Mouse (Mus musculus) heart, embryonic 12.5 days (tissue): ENCODE results near the gene Kcna6. TPM values are rescaled to one million over a fixed set of nuclear protein-coding genes. Genes with fewer than 3 reads are reported as not detected.

ENCODE experiments used
- ATAC-seq: fragments of 200-750 bp; cut with Nextera tagmentation; 2 replicates; pipeline ENCODE4 v1.8.0; 2017; ENCODE audit warnings: moderate TSS enrichment, moderate library complexity; ENCODE audit not compliant: insufficient number of reproducible peaks, low FRiP score
- H3K27ac ChIP-seq: fragments of 300-500 bp; sonication (generic); 2 replicates; pipeline ENCODE4 v1.5.1; 2016; ENCODE audit warnings: mild to moderate bottlenecking, moderate library complexity; ENCODE audit not compliant: poor library complexity, severe bottlenecking
- H3K27me3 ChIP-seq: fragments of 300-500 bp; sonication (generic); replicated peaks from 2 replicates; pipeline ENCODE4 v1.6.1; 2016; ENCODE audit warnings: mild to moderate bottlenecking, moderate library complexity
- H3K36me3 ChIP-seq: fragments of 300-500 bp; sonication (generic); 2 replicates; pipeline ENCODE4 v1.6.1; 2016; ENCODE audit warnings: mild to moderate bottlenecking, moderate library complexity
- H3K4me1 ChIP-seq: fragments of 300-500 bp; sonication (generic); replicated peaks from 2 replicates; pipeline ENCODE4 v1.6.1; 2016; ENCODE audit warnings: mild to moderate bottlenecking
- H3K4me2 ChIP-seq: fragments of 300-500 bp; sonication (generic); 2 replicates; pipeline ENCODE4 v1.6.1; 2016; ENCODE audit warnings: mild to moderate bottlenecking, moderate library complexity
- H3K4me3 ChIP-seq: fragments of 300-500 bp; sonication (generic); 2 replicates; pipeline ENCODE4 v1.5.1; 2016; ENCODE audit warnings: mild to moderate bottlenecking
- H3K9ac ChIP-seq: fragments of 300-500 bp; sonication (generic); 2 replicates; pipeline ENCODE4 v1.6.1; 2016; ENCODE audit warnings: mild to moderate bottlenecking, moderate library complexity
- H3K9me3 ChIP-seq: fragments of 300-500 bp; sonication (generic); replicated peaks from 2 replicates; pipeline ENCODE4 v1.6.1; 2016; ENCODE audit warnings: mild to moderate bottlenecking, moderate library complexity
- WGBS: fragments of 180-500 bp; shearing (Covaris S2); methylation state at CpG from one replicate; pipeline ENCODE4 v1.1.7; 2016; 5-methylcytosine and 5-hydroxymethylcytosine counted together
- polyA plus RNA-seq: library from polyadenylated mRNA; unstranded; fragments of >200 nt; fragmentation: Nextera tagmentation; extraction: Ambion mirVana; gene quantifications from 2 replicates; pipeline ENCODE4 v1.2.1, GENCODE M21; 2016

The Kcna6 gene
- polyA plus RNA-seq, 1 experiment from 2014 or later, result 2.0 TPM

- no peak overlapping the region for H3K27ac ChIP-seq
- no peak overlapping the region for H3K4me2 ChIP-seq
- H3K36me3 ChIP-seq, result no peaks in the 10 kb centered on the region
- H3K27me3 ChIP-seq, result peaks cover 60% of the 10 kb centered on the region
- H3K4me1 ChIP-seq, result peaks cover 16% of the 10 kb centered on the region
- ATAC-seq, result no peak
- H3K9ac ChIP-seq, result no peak overlapping the region
- H3K9me3 ChIP-seq, result no peaks in the 10 kb centered on the region
- no peak overlapping the region for H3K4me3 ChIP-seq
- WGBS, result 62% methylated on average over 3 of the region's 3 CpGs
Measured at GRCm38 (mm10) chr6:126735806-126736205, 4.7 kb downstream of the Kcna6 start.

- no peaks in the 10 kb centered on the region for H3K36me3 ChIP-seq
- H3K4me2 ChIP-seq, result no peak overlapping the region
- H3K9me3 ChIP-seq, result no peaks in the 10 kb centered on the region
- ATAC-seq, result no peak
- H3K27ac ChIP-seq, result no peak overlapping the region
- no peaks in the 10 kb centered on the region for H3K4me1 ChIP-seq
- no peak overlapping the region for H3K4me3 ChIP-seq
- 71% methylated on average over 6 of the region's 6 CpGs for WGBS
- peaks cover 29% of the 10 kb centered on the region for H3K27me3 ChIP-seq
- H3K9ac ChIP-seq, result no peak overlapping the region
Measured at GRCm38 (mm10) chr6:126732645-126733044, 7.8 kb downstream of the Kcna6 start.

GRCm38 (mm10) chr6:126728803-126729202, 11.7 kb downstream of the Kcna6 start:
- Histone ChIP-seq H3K9ac (no peak overlapping the region), H3K27ac (no peak overlapping the region), H3K27me3 (peaks cover 7% of the 10 kb centered on the region; the same call in 1 of the 2 replicates), H3K4me2 (no peak overlapping the region), H3K36me3 (no peaks in the 10 kb centered on the region), H3K4me3 (no peak overlapping the region), H3K9me3 (no peaks in the 10 kb centered on the region), H3K4me1 (no peaks in the 10 kb centered on the region)
- 81% methylated on average over 8 of the region's 8 CpGs for WGBS
- ATAC-seq, result no peak

GRCm38 (mm10) chr6:126718423-126719087, 21.9 kb downstream of the Kcna6 start:
- no peak for ATAC-seq
- WGBS, result 58% methylated on average over 12 of the region's 12 CpGs
- H3K4me2 ChIP-seq, result no peak overlapping the region
- H3K27me3 ChIP-seq, result peaks cover 11% of the 10 kb centered on the region; the same call in 1 of the 2 replicates
- no peaks in the 10 kb centered on the region for H3K36me3 ChIP-seq
- no peaks in the 10 kb centered on the region for H3K4me1 ChIP-seq
- H3K27ac ChIP-seq, result no peak overlapping the region
- H3K4me3 ChIP-seq, result no peak overlapping the region
- no peak overlapping the region for H3K9ac ChIP-seq
- H3K9me3 ChIP-seq, result peaks cover 2% of the 10 kb centered on the region; the same call in 1 of the 2 replicates

- Histone ChIP-seq H3K36me3 (no peaks in the 10 kb centered on the region), H3K4me3 (no peak overlapping the region), H3K4me2 (no peak overlapping the region), H3K9ac (no peak overlapping the region), H3K27me3 (peaks cover 16% of the 10 kb centered on the region), H3K9me3 (no peaks in the 10 kb centered on the region), H3K4me1 (no peaks in the 10 kb centered on the region), H3K27ac (no peak overlapping the region)
- 73% methylated on average over 6 of the region's 6 CpGs for WGBS
- ATAC-seq, result no peak
Measured at GRCm38 (mm10) chr6:126712531-126712930, 27.9 kb downstream of the Kcna6 start.

- peaks cover 56% of the 10 kb centered on the region for H3K27me3 ChIP-seq
- 50% methylated on average over 6 of the region's 6 CpGs for WGBS
- no peaks in the 10 kb centered on the region for H3K9me3 ChIP-seq
Measured at GRCm38 (mm10) chr6:126705936-126706335, 34.5 kb downstream of the Kcna6 start.

GRCm38 (mm10) chr6:126704430-126704829, 36.0 kb downstream of the Kcna6 start:
- no peak overlapping the region for H3K4me2 ChIP-seq
- 26% methylated on average over 4 of the region's 4 CpGs for WGBS
- H3K4me3 ChIP-seq, result no peak overlapping the region
- H3K9me3 ChIP-seq, result no peaks in the 10 kb centered on the region
- no peaks in the 10 kb centered on the region for H3K36me3 ChIP-seq
- no peak overlapping the region for H3K27ac ChIP-seq
- peaks cover 64% of the 10 kb centered on the region for H3K27me3 ChIP-seq
- ATAC-seq, result no peak
- no peak overlapping the region for H3K9ac ChIP-seq
- peaks cover 6% of the 10 kb centered on the region for H3K4me1 ChIP-seq

More at GRCm38 (mm10) chr6:126705936-126706335, 34.5 kb downstream of the Kcna6 start:
- Histone ChIP-seq H3K9ac (no peak overlapping the region), H3K4me3 (no peak overlapping the region), H3K36me3 (no peaks in the 10 kb centered on the region), H3K4me2 (no peak overlapping the region), H3K27ac (no peak overlapping the region), H3K4me1 (0 out of 2 replicates have a peak, but pooled peaks cover 3% of the 10 kb centered on the region)
- no peak for ATAC-seq

GRCm38 (mm10) chr6:126702116-126702515, 38.4 kb downstream of the Kcna6 start:
- WGBS, result 5% methylated on average over 12 of the region's 12 CpGs
- peak overlapping the region; percentile 48; the same call in 1 of the 2 replicates for H3K4me2 ChIP-seq
- no peak overlapping the region for H3K4me3 ChIP-seq
- H3K27ac ChIP-seq, result no peak overlapping the region
- no peaks in the 10 kb centered on the region for H3K36me3 ChIP-seq
- H3K27me3 ChIP-seq, result peaks cover 65% of the 10 kb centered on the region
- peaks cover 6% of the 10 kb centered on the region for H3K4me1 ChIP-seq
- ATAC-seq, result no peak
- no peaks in the 10 kb centered on the region for H3K9me3 ChIP-seq
- H3K9ac ChIP-seq, result 0 out of 2 replicates have a peak overlapping the region, but pooled peaks have one; percentile 31

- ATAC-seq, result no peak
- peaks cover 60% of the 10 kb centered on the region for H3K27me3 ChIP-seq
- H3K36me3 ChIP-seq, result no peaks in the 10 kb centered on the region
- H3K9me3 ChIP-seq, result no peaks in the 10 kb centered on the region
- 65% methylated on average over 23 of the region's 23 CpGs for WGBS
- H3K4me3 ChIP-seq, result no peak overlapping the region
- H3K27ac ChIP-seq, result no peak overlapping the region
- H3K9ac ChIP-seq, result no peak overlapping the region
- H3K4me2 ChIP-seq, result no peak overlapping the region
- peaks cover 6% of the 10 kb centered on the region for H3K4me1 ChIP-seq
Measured at GRCm38 (mm10) chr6:126701196-126701595, 39.3 kb downstream of the Kcna6 start.

- Histone ChIP-seq H3K36me3 (no peaks in the 10 kb centered on the region), H3K9me3 (no peaks in the 10 kb centered on the region), H3K4me3 (no peak overlapping the region), H3K4me1 (peaks cover 6% of the 10 kb centered on the region), H3K27me3 (peaks cover 52% of the 10 kb centered on the region), H3K4me2 (no peak overlapping the region), H3K9ac (no peak overlapping the region), H3K27ac (no peak overlapping the region)
- WGBS, result 59% methylated on average over 5 of the region's 5 CpGs
- ATAC-seq, result no peak
Measured at GRCm38 (mm10) chr6:126699995-126700394, 40.5 kb downstream of the Kcna6 start.

- Histone ChIP-seq H3K27ac (no peak overlapping the region), H3K36me3 (no peaks in the 10 kb centered on the region)
- 80% methylated on average over 4 of the region's 4 CpGs for WGBS
Measured at GRCm38 (mm10) chr6:126687120-126687519, 53.4 kb downstream of the Kcna6 start.

More at GRCm38 (mm10) chr6:126687120-126687519, 53.4 kb downstream of the Kcna6 start:
- Histone ChIP-seq H3K9ac (no peak overlapping the region), H3K4me2 (no peak overlapping the region), H3K4me3 (no peak overlapping the region), H3K9me3 (no peaks in the 10 kb centered on the region), H3K27me3 (0 out of 2 replicates have a peak, but pooled peaks cover 5% of the 10 kb centered on the region), H3K4me1 (no peaks in the 10 kb centered on the region)
- ATAC-seq, result no peak
